Mouse (Mus musculus): Measurements from ENCODE around the gene Arl2bp. TPM values are rescaled to one million over a fixed set of nuclear protein-coding genes. Genes with fewer than 3 reads are reported as not detected.
A peak's percentile ranks its signal among the peaks of the same experiment; 100 is the strongest.

The Arl2bp gene
- polyA plus RNA-seq (2015; fragmentation: Nextera tagmentation; extraction: Ambion mirVana): 183 and 186 TPM in 2 replicates

GRCm38 (mm10) chr8:94666456-94667308 is at the start of gene Arl2bp:
Gene Arl2bp (plus strand): TSS chr8:94666600.
- H3K36me3 ChIP-seq: peaks cover 27% of the 10 kb centered on the region
- peak within 1 kb of the TSS; percentile 84 for H3K4me3 ChIP-seq
- peak within 1 kb of the TSS; percentile 93 for H3K9ac ChIP-seq
- ATAC-seq (ENCODE audit: low FRiP score, low read depth): peak; percentile 98
- no peaks in the 10 kb centered on the region for H3K27me3 ChIP-seq
- peaks cover 19% of the 10 kb centered on the region for H3K4me1 ChIP-seq (replicated peaks)
- H3K27ac ChIP-seq (replicated peaks): peak within 1 kb of the TSS; percentile 95
- H3K4me2 ChIP-seq: peak within 1 kb of the TSS; percentile 83
- H3K9me3 ChIP-seq: no peaks in the 10 kb centered on the region
- under 1% methylated on average over 74 of the region's 74 CpGs for WGBS

GRCm38 (mm10) chr8:94624885-94625284 is 41.5 kb upstream of the Arl2bp start:
- Histone ChIP-seq H3K9ac (no peak overlapping the region), H3K4me1 (replicated peaks) (no peaks in the 10 kb centered on the region), H3K4me2 (no peak overlapping the region), H3K27me3 (no peaks in the 10 kb centered on the region), H3K9me3 (no peaks in the 10 kb centered on the region), H3K36me3 (peaks cover 22% of the 10 kb centered on the region), H3K27ac (replicated peaks) (no peak overlapping the region), H3K4me3 (no peak overlapping the region)
- WGBS: 94% methylated on average over 1 of the region's 1 CpGs
- ATAC-seq (ENCODE audit: low FRiP score, low read depth): no peak

GRCm38 (mm10) chr8:94633564-94634194 is 32.7 kb upstream of the Arl2bp start:
- Histone ChIP-seq H3K4me3 (no peak overlapping the region), H3K9me3 (no peaks in the 10 kb centered on the region), H3K4me1 (replicated peaks) (no peaks in the 10 kb centered on the region), H3K4me2 (no peak overlapping the region), H3K36me3 (peaks cover 76% of the 10 kb centered on the region), H3K27ac (replicated peaks) (no peak overlapping the region), H3K27me3 (no peaks in the 10 kb centered on the region), H3K9ac (no peak overlapping the region)
- no peak for ATAC-seq (ENCODE audit: low FRiP score, low read depth)
- WGBS: 86% methylated on average over 2 of the region's 2 CpGs

- Histone ChIP-seq H3K9ac (no peak overlapping the region), H3K36me3 (peaks cover 80% of the 10 kb centered on the region)
- no peak for ATAC-seq (ENCODE audit: low FRiP score, low read depth)
Measured at GRCm38 (mm10) chr8:94634211-94634610, 32.2 kb upstream of the Arl2bp start.

GRCm38 (mm10) chr8:94641183-94641582 is 25.2 kb upstream of the Arl2bp start:
- no peak for ATAC-seq (ENCODE audit: low FRiP score, low read depth)
- Histone ChIP-seq H3K4me3 (no peak overlapping the region), H3K9me3 (no peaks in the 10 kb centered on the region), H3K36me3 (peaks cover 88% of the 10 kb centered on the region), H3K27me3 (no peaks in the 10 kb centered on the region), H3K4me2 (no peak overlapping the region), H3K9ac (no peak overlapping the region), H3K4me1 (replicated peaks) (no peaks in the 10 kb centered on the region), H3K27ac (replicated peaks) (no peak overlapping the region)
- 88% methylated on average over 2 of the region's 2 CpGs for WGBS

More at GRCm38 (mm10) chr8:94634211-94634610, 32.2 kb upstream of the Arl2bp start:
- H3K4me1 ChIP-seq (replicated peaks): no peaks in the 10 kb centered on the region
- no peak overlapping the region for H3K4me3 ChIP-seq
- no peaks in the 10 kb centered on the region for H3K9me3 ChIP-seq
- H3K4me2 ChIP-seq: no peak overlapping the region
- no peak overlapping the region for H3K27ac ChIP-seq (replicated peaks)
- H3K27me3 ChIP-seq: no peaks in the 10 kb centered on the region

- WGBS: 92% methylated on average over 3 of the region's 3 CpGs
Measured at GRCm38 (mm10) chr8:94641938-94642337, 24.5 kb upstream of the Arl2bp start.

GRCm38 (mm10) chr8:94645202-94645601 is 21.2 kb upstream of the Arl2bp start:
- Histone ChIP-seq H3K4me1 (replicated peaks) (no peaks in the 10 kb centered on the region), H3K36me3 (peaks cover 75% of the 10 kb centered on the region), H3K9me3 (no peaks in the 10 kb centered on the region), H3K27ac (replicated peaks) (no peak overlapping the region), H3K4me3 (no peak overlapping the region), H3K4me2 (no peak overlapping the region), H3K27me3 (no peaks in the 10 kb centered on the region), H3K9ac (no peak overlapping the region)
- ATAC-seq (ENCODE audit: low FRiP score, low read depth): no peak
- WGBS: 59% methylated on average over 1 of the region's 1 CpGs

More at GRCm38 (mm10) chr8:94641938-94642337, 24.5 kb upstream of the Arl2bp start:
- Histone ChIP-seq H3K4me3 (no peak overlapping the region), H3K27ac (replicated peaks) (no peak overlapping the region), H3K9me3 (no peaks in the 10 kb centered on the region), H3K4me2 (no peak overlapping the region), H3K36me3 (peaks cover 88% of the 10 kb centered on the region), H3K4me1 (replicated peaks) (no peaks in the 10 kb centered on the region), H3K9ac (no peak overlapping the region), H3K27me3 (no peaks in the 10 kb centered on the region)
- ATAC-seq (ENCODE audit: low FRiP score, low read depth): no peak

GRCm38 (mm10) chr8:94646165-94646564 is 20.2 kb upstream of the Arl2bp start:
- WGBS: 92% methylated on average over 3 of the region's 3 CpGs
- H3K36me3 ChIP-seq: peaks cover 66% of the 10 kb centered on the region
- no peak for ATAC-seq (ENCODE audit: low FRiP score, low read depth)
- no peaks in the 10 kb centered on the region for H3K4me1 ChIP-seq (replicated peaks)
- H3K4me3 ChIP-seq: no peak overlapping the region
- no peak overlapping the region for H3K27ac ChIP-seq (replicated peaks)
- H3K9ac ChIP-seq: no peak overlapping the region
- H3K4me2 ChIP-seq: no peak overlapping the region
- H3K27me3 ChIP-seq: no peaks in the 10 kb centered on the region
- H3K9me3 ChIP-seq: no peaks in the 10 kb centered on the region

- ATAC-seq (ENCODE audit: low FRiP score, low read depth): no peak
- Histone ChIP-seq H3K4me2 (no peak overlapping the region), H3K4me3 (no peak overlapping the region), H3K9ac (no peak overlapping the region), H3K9me3 (no peaks in the 10 kb centered on the region), H3K4me1 (replicated peaks) (no peaks in the 10 kb centered on the region), H3K27me3 (no peaks in the 10 kb centered on the region), H3K36me3 (peaks cover 67% of the 10 kb centered on the region), H3K27ac (replicated peaks) (no peak overlapping the region)
- WGBS: 39% methylated on average over 3 of the region's 3 CpGs
Measured at GRCm38 (mm10) chr8:94649496-94649895, 16.9 kb upstream of the Arl2bp start.

- H3K27me3 ChIP-seq: no peaks in the 10 kb centered on the region
- ATAC-seq (ENCODE audit: low FRiP score, low read depth): no peak
- H3K9ac ChIP-seq: no peak overlapping the region
- no peak overlapping the region for H3K27ac ChIP-seq (replicated peaks)
- H3K4me1 ChIP-seq (replicated peaks): no peaks in the 10 kb centered on the region
- peaks cover 70% of the 10 kb centered on the region for H3K36me3 ChIP-seq
- WGBS: 89% methylated on average over 3 of the region's 3 CpGs
- H3K9me3 ChIP-seq: no peaks in the 10 kb centered on the region
- H3K4me3 ChIP-seq: no peak overlapping the region
- no peak overlapping the region for H3K4me2 ChIP-seq
Measured at GRCm38 (mm10) chr8:94652951-94653350, 13.4 kb upstream of the Arl2bp start.

- H3K4me2 ChIP-seq: no peak overlapping the region
- ATAC-seq (ENCODE audit: low FRiP score, low read depth): no peak
- H3K36me3 ChIP-seq: peaks cover 68% of the 10 kb centered on the region
Measured at GRCm38 (mm10) chr8:94654994-94655393, 11.4 kb upstream of the Arl2bp start.

GRCm38 (mm10) chr8:94658031-94658430 is 8.4 kb upstream of the Arl2bp start:
- H3K9ac ChIP-seq: no peak overlapping the region
- no peaks in the 10 kb centered on the region for H3K4me1 ChIP-seq (replicated peaks)
- peaks cover 64% of the 10 kb centered on the region for H3K36me3 ChIP-seq
- no peaks in the 10 kb centered on the region for H3K9me3 ChIP-seq
- H3K4me2 ChIP-seq: no peak overlapping the region
- WGBS: 91% methylated on average over 2 of the region's 2 CpGs
- H3K27ac ChIP-seq (replicated peaks): no peak overlapping the region
- no peak for ATAC-seq (ENCODE audit: low FRiP score, low read depth)
- no peak overlapping the region for H3K4me3 ChIP-seq
- H3K27me3 ChIP-seq: no peaks in the 10 kb centered on the region

More at GRCm38 (mm10) chr8:94654994-94655393, 11.4 kb upstream of the Arl2bp start:
- Histone ChIP-seq H3K27ac (replicated peaks) (no peak overlapping the region), H3K9me3 (no peaks in the 10 kb centered on the region), H3K4me3 (no peak overlapping the region), H3K27me3 (no peaks in the 10 kb centered on the region), H3K9ac (no peak overlapping the region), H3K4me1 (replicated peaks) (no peaks in the 10 kb centered on the region)
